Mouse (Mus musculus) brain, embryonic 18.5 days (tissue): ENCODE measurements around the gene Socs3.

Source experiments
- DNase-seq: peaks from one replicate; pipeline ENCODE4 v3.0.0-alpha.2; 2012; ENCODE audit warnings: low read depth, low spot score

The Socs3 gene

DNA sequence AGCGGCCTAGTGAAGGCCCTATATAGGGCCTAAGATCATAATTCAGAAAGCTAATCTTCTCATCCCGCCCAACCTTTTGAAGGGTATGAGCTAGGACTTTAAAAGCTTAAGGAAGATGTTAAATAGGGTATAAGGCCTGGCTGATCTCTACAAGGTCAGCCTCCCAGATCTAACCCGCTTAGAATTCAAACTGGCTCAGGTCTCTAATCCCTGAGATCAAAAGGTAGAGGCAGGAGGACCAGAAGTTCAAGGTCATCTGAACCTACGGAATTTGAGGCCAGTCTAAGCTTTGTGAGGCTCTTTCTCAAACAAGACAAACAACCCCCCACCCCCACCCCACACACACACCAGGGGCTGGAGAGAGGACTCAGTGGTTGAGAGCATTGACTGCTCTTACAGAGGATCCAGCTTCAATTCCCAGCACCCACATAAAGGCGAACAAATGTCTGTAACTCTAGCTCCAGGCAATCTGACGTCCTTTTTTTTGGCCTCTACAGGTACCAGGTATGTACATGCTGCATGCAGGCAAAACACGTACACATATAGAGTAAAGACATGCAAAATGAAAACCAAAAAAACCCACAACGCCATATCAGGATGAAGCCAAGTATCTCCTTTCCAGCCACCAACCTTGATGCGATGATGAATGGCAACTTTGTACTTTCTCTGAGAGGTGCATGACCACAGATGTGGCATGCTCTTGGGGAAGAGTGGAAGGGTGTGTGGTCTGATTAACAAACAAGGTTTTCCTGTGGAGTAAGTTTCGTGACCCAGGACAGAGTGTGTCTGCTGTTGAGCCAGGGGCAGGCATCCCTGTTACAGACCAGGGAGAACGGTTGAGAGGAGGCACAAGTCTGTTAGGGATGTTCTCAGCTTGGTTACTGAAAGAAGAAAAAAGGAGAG is 3.1 kb upstream of the Socs3 start:
- DNase-seq, result no peak

DNA sequence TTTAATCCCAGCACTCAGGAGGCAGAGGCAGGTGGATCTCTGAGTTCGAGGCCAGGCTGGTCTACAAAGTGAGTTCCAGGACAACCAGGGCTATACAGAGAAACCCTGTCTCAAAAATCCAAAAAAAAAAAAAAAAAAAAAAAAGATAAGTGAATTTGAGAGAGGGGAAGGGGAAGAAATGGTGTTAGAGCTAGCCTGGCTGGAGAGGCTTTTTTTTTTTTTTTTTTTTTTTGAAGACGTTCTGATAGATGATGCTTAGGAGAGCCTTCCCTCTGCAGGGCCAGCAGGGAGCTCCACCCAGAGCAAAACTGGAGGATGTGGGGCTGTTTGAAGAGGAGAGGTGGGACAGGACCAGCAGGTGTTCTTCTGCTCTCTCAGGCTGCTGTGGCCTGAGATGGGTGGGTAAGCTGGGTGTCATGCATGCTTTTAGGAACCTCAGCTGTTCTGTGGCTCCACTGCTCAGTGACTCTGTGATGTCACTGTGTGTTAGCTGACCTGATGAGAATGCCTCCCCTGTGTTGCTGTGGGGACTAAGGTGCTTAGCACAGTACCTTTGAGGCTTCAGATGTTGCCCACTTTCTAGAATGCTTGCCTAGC is 1.9 kb upstream of the Socs3 start:
- DNase-seq, result no peak

GRCm38 (mm10) chr11:117971100-117971499 is 1.3 kb upstream of the Socs3 start:
- no peak for DNase-seq

- peak; percentile 77 for DNase-seq
These were observed 525 bp downstream of the Socs3 start for GRCm38 (mm10) chr11:117969100-117969944.

GRCm38 (mm10) chr11:117968716-117969099 is 1.1 kb downstream of the Socs3 start:
- no peak for DNase-seq

- DNase-seq, result no peak
These were observed 1.7 kb downstream of the Socs3 start for GRCm38 (mm10) chr11:117968016-117968671.

GRCm38 (mm10) chr11:117967249-117968015 is 2.4 kb downstream of the Socs3 start:
- DNase-seq, result no peak

GRCm38 (mm10) chr11:117966506-117967100 is 3.2 kb downstream of the Socs3 start:
- DNase-seq, result no peak

GRCm38 (mm10) chr11:117965561-117965981 is 4.3 kb downstream of the Socs3 start:
- DNase-seq, result no peak

GRCm38 (mm10) chr11:117965052-117965451 is 4.8 kb downstream of the Socs3 start:
- DNase-seq, result no peak

GRCm38 (mm10) chr11:117964294-117964693 is 5.6 kb downstream of the Socs3 start:
- DNase-seq, result no peak

GRCm38 (mm10) chr11:117963872-117964271 is 6.0 kb downstream of the Socs3 start:
- no peak for DNase-seq

- DNase-seq, result peak; percentile 69
These were observed 6.6 kb downstream of the Socs3 start for GRCm38 (mm10) chr11:117963091-117963793.

- no peak for DNase-seq
These were observed 7.4 kb downstream of the Socs3 start for GRCm38 (mm10) chr11:117962228-117963067.

DNA sequence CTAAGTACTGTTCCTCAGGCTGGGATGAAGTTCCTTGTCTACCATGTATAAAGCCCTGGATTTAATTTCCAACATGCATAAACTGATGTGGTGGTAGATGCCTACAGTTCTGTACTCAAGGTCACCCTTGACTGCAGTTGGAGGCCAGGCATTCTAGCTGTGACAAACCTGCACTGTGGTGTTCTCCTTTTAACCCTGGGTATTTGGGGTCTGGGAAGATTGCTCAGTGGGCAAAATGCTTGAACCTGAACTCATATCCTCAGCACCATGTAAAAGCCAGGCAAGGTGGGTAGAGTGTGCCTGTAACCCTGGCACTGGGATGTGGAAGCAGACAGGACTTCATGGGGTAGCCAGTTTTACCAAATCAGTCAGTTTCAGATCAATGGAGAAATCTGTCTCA is 9.2 kb downstream of the Socs3 start:
- DNase-seq, result no peak

- DNase-seq, result no peak
These were observed 10.0 kb downstream of the Socs3 start for GRCm38 (mm10) chr11:117959741-117960381.

- no peak for DNase-seq
These were observed 10.7 kb downstream of the Socs3 start for GRCm38 (mm10) chr11:117959166-117959565.

DNA sequence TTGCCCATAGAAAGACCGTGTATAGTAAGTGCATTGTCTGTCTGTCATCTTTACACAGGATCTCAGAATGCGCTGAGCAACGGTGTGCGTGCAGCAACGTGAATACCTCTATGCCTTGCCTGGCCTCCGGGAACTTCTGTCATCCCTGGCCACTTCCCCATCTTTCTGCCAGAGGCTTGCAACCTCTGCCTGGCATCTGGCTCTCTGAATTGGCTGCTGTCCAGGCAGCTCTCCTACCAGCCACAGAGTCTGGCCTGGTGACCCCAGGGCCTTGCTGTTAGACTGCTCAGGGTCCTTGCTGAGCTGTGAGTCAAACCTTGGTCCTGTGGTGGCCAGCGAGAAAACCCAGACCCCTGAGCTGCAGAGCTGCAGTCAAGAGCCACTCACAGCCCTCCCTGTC is 11.7 kb downstream of the Socs3 start:
- no peak for DNase-seq
